Mouse (Mus musculus) ES-Bruce4 (cell line): ENCODE results near the gene Meis2.

ENCODE experiments used
- CTCF ChIP-seq: IDR thresholded peaks from one replicate; pipeline ENCODE4 v1.8.1; 2011; ENCODE audit warnings: low read depth, low read length
- EP300 ChIP-seq: IDR thresholded peaks from 2 replicates; pipeline ENCODE4 v1.6.1; 2011; ENCODE audit warnings: low read depth, low read length; ENCODE audit not compliant: insufficient read depth
- POLR2A ChIP-seq: IDR thresholded peaks from one replicate; pipeline ENCODE4 v1.8.1; 2011; ENCODE audit warnings: low read length; ENCODE audit not compliant: insufficient read depth

DNA sequence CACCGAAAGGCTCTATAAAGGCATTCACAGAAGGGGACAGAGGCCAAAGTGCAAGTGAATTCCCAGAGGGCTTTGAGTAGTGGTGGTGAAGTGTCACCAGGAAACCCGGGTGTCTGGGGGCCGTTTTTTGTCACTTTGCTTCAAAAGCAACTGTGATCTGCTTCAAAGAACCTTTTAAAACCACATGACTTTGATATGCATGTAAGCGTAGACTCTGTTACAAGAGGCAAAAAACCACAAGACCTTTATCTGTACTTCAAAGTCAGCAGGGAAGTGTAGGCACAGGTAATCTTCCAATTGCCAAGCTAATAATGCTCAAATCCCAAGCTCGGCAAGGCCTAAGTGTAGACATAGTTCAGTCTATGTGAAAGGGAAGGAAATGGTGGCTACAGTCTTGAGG is 87.0 kb downstream of the Meis2 start:
- TF ChIP-seq CTCF: no peak
- TF ChIP-seq EP300: no peak
- no peak for TF ChIP-seq POLR2A
